Mouse (Mus musculus) E14TG2a.4 (cell line): ENCODE results near the gene Gm20388.

Source experiments
- CTCF ChIP-seq: conservative IDR thresholded peaks from 2 replicates; pipeline ENCODE4 v1.5.1; 2014; ENCODE audit warnings: low read length
- NANOG ChIP-seq: IDR thresholded peaks from 2 replicates; pipeline ENCODE4 v1.6.1; 2014; ENCODE audit warnings: borderline replicate concordance, low read length, mixed read lengths
- POU5F1 ChIP-seq: IDR thresholded peaks from 2 replicates; pipeline ENCODE4 v1.6.1; 2014; ENCODE audit warnings: low read length, borderline replicate concordance

DNA sequence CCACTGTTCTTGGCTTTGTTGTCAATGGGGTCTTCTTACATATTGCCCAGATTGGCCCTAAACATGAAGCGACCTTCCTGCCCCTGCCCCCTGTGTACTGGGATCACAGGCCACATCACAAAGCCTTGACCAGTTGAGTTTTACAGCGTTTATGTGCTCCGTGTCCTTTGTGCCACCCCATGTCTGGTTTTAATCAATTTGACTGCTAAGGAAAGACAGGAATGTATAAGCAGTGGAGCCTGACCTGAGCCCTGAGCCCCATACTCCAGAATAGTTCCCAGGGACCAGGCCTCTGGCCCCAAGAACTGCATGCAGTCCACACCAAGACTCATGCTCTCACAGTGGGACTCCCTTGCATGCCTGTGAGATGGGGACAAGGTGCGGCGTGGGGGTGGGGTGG, 2964.5 kb downstream of the Gm20388 start:
- TF ChIP-seq CTCF (no peak), NANOG (no peak), POU5F1 (no peak)
